Mouse (Mus musculus) liver, postnatal 0 days (tissue): Measurements from ENCODE around the gene 2010111I01Rik.

Source experiments
- CTCF ChIP-seq: sonication (generic); IDR thresholded peaks from 2 replicates; pipeline ENCODE4 v1.5.1; 2016; ENCODE audit warnings: antibody characterized with exemption, low read depth
- EP300 ChIP-seq: IDR thresholded peaks from 2 replicates; pipeline ENCODE4 v1.6.1; 2016; ENCODE audit warnings: antibody characterized with exemption, low read depth, mild to moderate bottlenecking

DNA sequence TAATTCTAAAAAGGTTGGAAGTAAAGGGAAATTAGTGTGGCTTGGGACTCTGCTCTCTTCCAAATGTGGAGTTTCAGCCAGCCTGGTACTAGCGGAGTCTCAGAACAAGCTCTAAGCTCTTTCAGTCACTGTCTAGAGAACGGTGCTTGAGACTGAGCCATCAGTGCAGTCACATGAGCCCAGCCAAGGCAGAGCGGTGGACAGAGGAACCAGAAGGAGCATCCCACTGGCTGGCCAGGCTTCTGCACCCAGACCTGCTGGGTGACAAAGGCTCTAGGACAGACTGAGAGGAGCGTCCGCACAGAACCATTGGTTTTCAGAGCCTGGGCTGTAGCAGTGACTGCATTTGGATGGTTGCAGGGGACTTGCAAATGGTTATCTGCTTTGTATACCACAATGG, 337.7 kb downstream of the 2010111I01Rik start:
- TF ChIP-seq CTCF, result no peak
- no peak for TF ChIP-seq EP300
